Mouse (Mus musculus) gastrocnemius, postnatal 36 days (tissue): ENCODE data around the gene Stat4. TPM values are rescaled to one million over a fixed set of nuclear protein-coding genes. Genes with fewer than 3 reads are reported as not detected.
"Not testable (repeated sequence)": the region's sequence is repeated elsewhere in the genome, so short reads cannot be mapped to it uniquely, and the experiment has no call there.

Source experiments
- DNase-seq, 2 experiments: peaks; one replicate each; pipeline ENCODE4 v3.0.0; 2022
- intact Hi-C: fragments of 180-260 bp; cut with DNase I; formaldehyde crosslinking; loops from one replicate; pipeline ENCODE4 v1.15.1; 2025
- total RNA-seq, 2 experiments: library from RNA; stranded (reverse); gene quantifications; 2 replicates each; pipeline ENCODE4 v1.2.3; 2021

Gene Stat4
- total RNA-seq, 2 experiments from 2014 or later = 0.18 TPM; not detected in 1

- no peak for DNase-seq
- intact Hi-C loops = no loop called here
Measured at GRCm38 (mm10) chr1:52021936-52022725, 35.2 kb downstream of the Stat4 start.

- intact Hi-C loops = no loop called here
Measured at GRCm38 (mm10) chr1:52028686-52029085, 41.7 kb downstream of the Stat4 start.

GRCm38 (mm10) chr1:52034816-52035752, 48.1 kb downstream of the Stat4 start:
- DNase-seq = no peak
- intact Hi-C loops = no loop called here

More at GRCm38 (mm10) chr1:52028686-52029085, 41.7 kb downstream of the Stat4 start:
- DNase-seq = no peak

GRCm38 (mm10) chr1:52039151-52039550, 52.2 kb downstream of the Stat4 start:
- intact Hi-C loops = no loop called here
- no peak for DNase-seq

- no peak for DNase-seq
- intact Hi-C loops = no loop called here
Measured at GRCm38 (mm10) chr1:52039626-52040025, 52.7 kb downstream of the Stat4 start.

GRCm38 (mm10) chr1:52040366-52041061, 53.6 kb downstream of the Stat4 start:
- no peak for DNase-seq
- intact Hi-C loops = no loop called here

- intact Hi-C loops = no loop called here
- no peak for DNase-seq
Measured at GRCm38 (mm10) chr1:52043191-52043590, 56.2 kb downstream of the Stat4 start.

- DNase-seq, intact Hi-C loops: not testable (repeated sequence)
Measured at GRCm38 (mm10) chr1:52046891-52047290, 59.9 kb downstream of the Stat4 start.

- no peak for DNase-seq
- intact Hi-C loops = no loop called here
Measured at GRCm38 (mm10) chr1:52048711-52049110, 61.8 kb downstream of the Stat4 start.

GRCm38 (mm10) chr1:52049827-52050226, 62.9 kb downstream of the Stat4 start:
- intact Hi-C loops = no loop called here
- no peak for DNase-seq

- intact Hi-C loops = no loop called here
- no peak for DNase-seq
Measured at GRCm38 (mm10) chr1:52051542-52051941, 64.6 kb downstream of the Stat4 start.

GRCm38 (mm10) chr1:52052910-52053309, 66.0 kb downstream of the Stat4 start:
- intact Hi-C loops = no loop called here

GRCm38 (mm10) chr1:52055947-52056346, 69.0 kb downstream of the Stat4 start:
- intact Hi-C loops = no loop called here
- no peak for DNase-seq

More at GRCm38 (mm10) chr1:52052910-52053309, 66.0 kb downstream of the Stat4 start:
- DNase-seq = no peak

- intact Hi-C loops = no loop called here
- no peak for DNase-seq
Measured at GRCm38 (mm10) chr1:52057153-52057552, 70.2 kb downstream of the Stat4 start.

GRCm38 (mm10) chr1:52066276-52066675, 79.3 kb downstream of the Stat4 start:
- intact Hi-C loops = no loop called here
- DNase-seq = no peak

GRCm38 (mm10) chr1:52066694-52067093, 79.7 kb downstream of the Stat4 start:
- no peak for DNase-seq
- intact Hi-C loops = no loop called here

GRCm38 (mm10) chr1:52079724-52080367, 92.9 kb downstream of the Stat4 start:
- no peak for DNase-seq
- intact Hi-C loops = no loop called here

GRCm38 (mm10) chr1:52080375-52080774, 93.4 kb downstream of the Stat4 start:
- intact Hi-C loops = no loop called here
- DNase-seq = no peak

- intact Hi-C loops = no loop called here
- no peak for DNase-seq
Measured at GRCm38 (mm10) chr1:52086236-52086635, 99.3 kb downstream of the Stat4 start.

- intact Hi-C loops = no loop called here
Measured at GRCm38 (mm10) chr1:52087128-52087527, 100.2 kb downstream of the Stat4 start.

More at GRCm38 (mm10) chr1:52087128-52087527, 100.2 kb downstream of the Stat4 start:
- DNase-seq = no peak
